Comparison of ENCODE assay signal across 14 mouse cellular contexts in the genomic region with DNA sequence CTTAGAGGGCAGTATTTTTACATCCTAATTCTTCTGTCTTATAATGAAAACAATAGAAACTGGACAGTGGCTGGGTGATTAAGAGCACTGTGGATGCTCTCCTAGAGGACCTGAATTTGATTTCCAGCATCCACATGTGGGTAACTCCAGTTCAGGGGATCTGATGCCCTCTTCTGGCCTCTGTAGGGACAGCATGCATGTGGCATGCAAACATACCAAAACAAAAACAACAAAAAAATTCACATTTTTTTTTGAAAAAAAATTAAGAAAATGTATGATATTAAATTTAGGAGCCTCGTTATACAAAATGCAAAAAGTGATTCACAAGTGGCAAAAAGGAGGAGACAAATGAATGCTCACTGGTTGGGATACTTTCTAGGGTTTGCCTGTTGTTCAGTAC. TPM values are rescaled to one million over a fixed set of nuclear protein-coding genes. Genes with fewer than 3 reads are reported as not detected.
A peak's percentile ranks its signal among the peaks of the same experiment; 100 is the strongest.
DNase-seq lines count a peak whose midpoint lies in the region; ATAC-seq and TF ChIP-seq lines count a peak whose summit lies in the region.
"Had no signal": no experiment of that assay in that cellular context is flagged by ENCODE, and none has a peak within 500 bp of the region (broad histone marks: within the 10 kb centered on the region; RNA-seq: fewer than 3 reads in every experiment).

No protein-coding gene starts in this region.

- no peaks in the 10 kb centered on the region for H3K9me3 ChIP-seq in forebrain, postnatal 0 days (ENCODE audit: low read length)
- no peaks in the 10 kb centered on the region for H3K9me3 ChIP-seq in forebrain, embryonic 15.5 days
- no peaks in the 10 kb centered on the region for H3K9me3 ChIP-seq in liver, postnatal 0 days (ENCODE audit: low read length)
- H3K9me3 ChIP-seq in liver, embryonic 11.5 days (ENCODE audit: control insufficient read depth, low read length) = no peaks in the 10 kb centered on the region
- no peaks in the 10 kb centered on the region for H3K9me3 ChIP-seq in ES-E14 (ENCODE audit: control insufficient read depth, insufficient read depth, low read depth, low read length)
- H3K9me3 ChIP-seq: heart, embryonic 13.5 days; liver, embryonic 13.5 days; midbrain, embryonic 12.5 days had no signal

- no peak for TF ChIP-seq EP300 in liver, postnatal 0 days (IDR thresholded peaks at IDR 0.05; ENCODE audit: low read depth)

- peak; percentile 46 for TF ChIP-seq CTCF in forebrain, postnatal 0 days (IDR thresholded peaks at IDR 0.05; ENCODE audit: low read depth)
- TF ChIP-seq CTCF in liver, postnatal 0 days (IDR thresholded peaks at IDR 0.05; ENCODE audit: low read depth) = peak; percentile 57

- no peak for DNase-seq in forebrain, postnatal 0 days
- DNase-seq in liver, postnatal 0 days = no peak
- no peak for DNase-seq in liver, embryonic 11.5 days (ENCODE audit: low spot score)
- DNase-seq in ES-E14 (ENCODE audit: low read depth, low spot score) = no peak
- DNase-seq in splenic B cell, adult 2 months (ENCODE audit: low read depth, low spot score) = peak; percentile 35
- DNase-seq in natural killer cell, adult 2 months (ENCODE audit: low spot score in 2 of 2) = no peak
- no peak for DNase-seq in heart, postnatal 4 days
- DNase-seq: adrenal gland, adult 2 months; cerebellum, adult 11-12 months; layer of hippocampus, postnatal 36 days; liver, embryonic 13.5 days had no signal

- no peak overlapping the region for H3K9ac ChIP-seq in forebrain, postnatal 0 days
- H3K9ac ChIP-seq in forebrain, embryonic 15.5 days (replicated peaks) = no peak overlapping the region
- no peak overlapping the region for H3K9ac ChIP-seq in liver, postnatal 0 days (replicated peaks)
- H3K9ac ChIP-seq in liver, embryonic 11.5 days (ENCODE audit: low read depth, low read length) = no peak overlapping the region
- no peak overlapping the region for H3K9ac ChIP-seq in ES-E14 (ENCODE audit: insufficient read depth, low read depth, low read length, poor library complexity, severe bottlenecking)
- H3K9ac ChIP-seq: heart, embryonic 13.5 days; liver, embryonic 13.5 days; midbrain, embryonic 12.5 days had no signal

- in situ Hi-C loops in ES-E14 (cut with MboI; ENCODE audit: low sequenced_read_pairs in 2 of 2, unreplicated experiment in 2 of 2) = no loop called here

- 32% methylated on average over 1 of the region's 1 CpGs for WGBS in forebrain, postnatal 0 days
- 41% methylated on average over 1 of the region's 1 CpGs for WGBS in forebrain, embryonic 15.5 days
- 26% methylated on average over 1 of the region's 1 CpGs for WGBS in liver, postnatal 0 days (ENCODE audit: insufficient replicate concordance)
- WGBS in liver, embryonic 11.5 days = 26% methylated on average over 1 of the region's 1 CpGs

- H3K36me3 ChIP-seq in forebrain, postnatal 0 days (ENCODE audit: insufficient read depth) = no peaks in the 10 kb centered on the region
- no peaks in the 10 kb centered on the region for H3K36me3 ChIP-seq in forebrain, embryonic 15.5 days
- H3K36me3 ChIP-seq in liver, postnatal 0 days (replicated peaks; ENCODE audit: insufficient read depth, low read length) = no peaks in the 10 kb centered on the region
- no peaks in the 10 kb centered on the region for H3K36me3 ChIP-seq in liver, embryonic 11.5 days (ENCODE audit: control insufficient read depth, insufficient read depth, low read length)
- H3K36me3 ChIP-seq in ES-E14 (ENCODE audit: control insufficient read depth, insufficient read depth, low read length, poor library complexity, severe bottlenecking) = no peaks in the 10 kb centered on the region
- no peaks in the 10 kb centered on the region for H3K36me3 ChIP-seq in splenic B cell, adult 2 months (ENCODE audit: control insufficient read depth, insufficient read depth, low read length, poor library complexity, severe bottlenecking)
- H3K36me3 ChIP-seq: heart, embryonic 13.5 days; liver, embryonic 13.5 days; midbrain, embryonic 12.5 days had no signal

- H3K4me1 ChIP-seq in forebrain, postnatal 0 days (ENCODE audit: insufficient read depth) = 0 out of 2 replicates have a peak, but pooled peaks cover 4% of the 10 kb centered on the region
- peaks cover 6% of the 10 kb centered on the region; the same call in 1 of the 2 replicates for H3K4me1 ChIP-seq in forebrain, embryonic 15.5 days
- H3K4me1 ChIP-seq in liver, postnatal 0 days (ENCODE audit: insufficient read depth) = no peaks in the 10 kb centered on the region
- H3K4me1 ChIP-seq in liver, embryonic 11.5 days (replicated peaks; ENCODE audit: control insufficient read depth, insufficient read depth, low read length) = no peaks in the 10 kb centered on the region
- peaks cover 0 to 5% of the 10 kb centered on the region in 2 experiments; a peak in 1 of 4 replicates for H3K4me1 ChIP-seq in ES-E14 (ENCODE audit: control insufficient read depth in 2 of 2, insufficient read depth in 2 of 2, low read length in 2 of 2, poor library complexity in 1 of 2)
- H3K4me1 ChIP-seq: liver, embryonic 13.5 days had no signal

- ATAC-seq in forebrain, postnatal 0 days = no peak
- ATAC-seq in forebrain, embryonic 15.5 days (replicated peaks) = no peak
- ATAC-seq in liver, postnatal 0 days = no peak
- ATAC-seq in liver, embryonic 11.5 days (replicated peaks; ENCODE audit: low FRiP score) = no peak

- H3K27me3 ChIP-seq in forebrain, postnatal 0 days (ENCODE audit: insufficient read depth, low read length) = peaks cover 4% of the 10 kb centered on the region
- 0 out of 2 replicates have a peak, but pooled peaks cover 3% of the 10 kb centered on the region for H3K27me3 ChIP-seq in forebrain, embryonic 15.5 days
- no peaks in the 10 kb centered on the region for H3K27me3 ChIP-seq in liver, postnatal 0 days (ENCODE audit: insufficient read depth, low read length)
- peaks cover 6% of the 10 kb centered on the region; the same call in 1 of the 2 replicates for H3K27me3 ChIP-seq in liver, embryonic 11.5 days (replicated peaks; ENCODE audit: control insufficient read depth, insufficient read depth, low read length)
- H3K27me3 ChIP-seq in splenic B cell, adult 2 months (ENCODE audit: control insufficient read depth, insufficient read depth, low read length, poor library complexity, severe bottlenecking) = no peaks in the 10 kb centered on the region; the same call in 1 of the 2 replicates

- no peak overlapping the region for H3K4me2 ChIP-seq in forebrain, postnatal 0 days (ENCODE audit: low read depth)
- no peak overlapping the region for H3K4me2 ChIP-seq in forebrain, embryonic 15.5 days (replicated peaks)
- H3K4me2 ChIP-seq in liver, postnatal 0 days (ENCODE audit: low read depth, low read length) = no peak overlapping the region
- no peak overlapping the region for H3K4me2 ChIP-seq in liver, embryonic 11.5 days
- H3K4me2 ChIP-seq: heart, embryonic 13.5 days; liver, embryonic 13.5 days; midbrain, embryonic 12.5 days had no signal

- H3K4me3 ChIP-seq in forebrain, postnatal 0 days (ENCODE audit: low read depth, low read length) = no peak overlapping the region
- H3K4me3 ChIP-seq in forebrain, embryonic 15.5 days = no peak overlapping the region
- no peak overlapping the region for H3K4me3 ChIP-seq in liver, postnatal 0 days (ENCODE audit: low read depth, low read length)
- H3K4me3 ChIP-seq in liver, embryonic 11.5 days (ENCODE audit: low read depth, low read length) = no peak overlapping the region
- no peak overlapping the region for H3K4me3 ChIP-seq in ES-E14 (ENCODE audit: insufficient read depth in 1 of 2, low read depth in 1 of 2, low read length in 2 of 2, poor library complexity in 1 of 2, severe bottlenecking in 1 of 2)
- H3K4me3 ChIP-seq: heart, embryonic 13.5 days; liver, embryonic 13.5 days; midbrain, embryonic 12.5 days had no signal

- no peak overlapping the region for H3K27ac ChIP-seq in forebrain, postnatal 0 days (ENCODE audit: low read depth, low read length)
- no peak overlapping the region for H3K27ac ChIP-seq in forebrain, embryonic 15.5 days (replicated peaks)
- H3K27ac ChIP-seq in liver, postnatal 0 days (ENCODE audit: low read depth) = no peak overlapping the region
- H3K27ac ChIP-seq in liver, embryonic 11.5 days (ENCODE audit: low read depth, low read length) = no peak overlapping the region
- no peak overlapping the region for H3K27ac ChIP-seq in ES-E14 (ENCODE audit: insufficient read depth, low read depth, low read length, poor library complexity, severe bottlenecking)
- H3K27ac ChIP-seq: heart, embryonic 13.5 days; liver, embryonic 13.5 days; midbrain, embryonic 12.5 days had no signal

TF ChIP-seq in ES-E14, 5 proteins besides CTCF, POLR2A, EP300 and RAD21 (continues in another document):
- TF ChIP-seq HCFC1 (IDR thresholded peaks at IDR 0.05; ENCODE audit: borderline replicate concordance, insufficient read depth, low read length) (no peak), ZNF384 (IDR thresholded peaks at IDR 0.05; ENCODE audit: low read depth, low read length) (no peak), MAFK (IDR thresholded peaks at IDR 0.05; ENCODE audit: insufficient read depth, low read depth, low read length) (no peak)

RNA-seq across cellular contexts. Expression of gene Mfsd6l, which starts 3.6 kb away (rescaled TPM):
- total RNA-seq in forebrain, postnatal 0 days (2014; rRNA removed) = 0.15 and 0.24 TPM in 2 replicates
- 0.15 and 0.25 TPM in 2 replicates for polyA plus RNA-seq in forebrain, postnatal 0 days (2015; fragmentation: Nextera tagmentation; extraction: Ambion mirVana)
- polyA plus RNA-seq in forebrain, embryonic 15.5 days (2015; fragmentation: Nextera tagmentation; extraction: Ambion mirVana) = not detected in 2 replicates
- polyA plus RNA-seq in liver, postnatal 0 days (2015; fragmentation: Nextera tagmentation; extraction: Ambion mirVana) = 0.12 TPM in 1 of 2 replicates, not detected in the other
- polyA plus RNA-seq in liver, embryonic 11.5 days (2014; fragmentation: Nextera tagmentation; extraction: Ambion mirVana) = not detected in 2 replicates
- 0.49 and 0.79 TPM in 2 replicates for total RNA-seq in ES-E14 (2012; rRNA removed)
- under 1 TPM; 0.36 to 0.60 TPM for total RNA-seq in heart, postnatal 4 days (2021)
- total RNA-seq: layer of hippocampus, postnatal 36 days had no signal
- polyA plus RNA-seq: heart, embryonic 13.5 days; liver, embryonic 13.5 days; midbrain, embryonic 12.5 days had no signal

RNA-seq across cellular contexts. Expression of gene Ccdc42, which starts 27.3 kb away (rescaled TPM):
- 0.46 and 1.3 TPM in 2 replicates for total RNA-seq in forebrain, postnatal 0 days (2014; rRNA removed)
- 0.43 and 0.85 TPM in 2 replicates for polyA plus RNA-seq in forebrain, postnatal 0 days (2015; fragmentation: Nextera tagmentation; extraction: Ambion mirVana)
- polyA plus RNA-seq in forebrain, embryonic 15.5 days (2015; fragmentation: Nextera tagmentation; extraction: Ambion mirVana) = 0.18 and 0.45 TPM in 2 replicates
- polyA plus RNA-seq in liver, postnatal 0 days (2015; fragmentation: Nextera tagmentation; extraction: Ambion mirVana) = not detected in 2 replicates
- 0.26 and 0.56 TPM in 2 replicates for polyA plus RNA-seq in liver, embryonic 11.5 days (2014; fragmentation: Nextera tagmentation; extraction: Ambion mirVana)
- total RNA-seq in ES-E14 (2012; rRNA removed) = not detected in 2 replicates
- under 1 TPM in 1 of 2 experiments, not detected in 1; 0.25 TPM for total RNA-seq in heart, postnatal 4 days (2021)
- total RNA-seq: adrenal gland, adult 2 months had no signal
- polyA plus RNA-seq: adrenal gland, adult 2 months had no signal

RNA-seq across cellular contexts. Expression of gene Pik3r6, which starts 56.7 kb away (rescaled TPM):
- total RNA-seq in forebrain, postnatal 0 days (2014; rRNA removed) = 1.5 and 2.0 TPM in 2 replicates
- 0.92 and 1.8 TPM in 2 replicates for polyA plus RNA-seq in forebrain, postnatal 0 days (2015; fragmentation: Nextera tagmentation; extraction: Ambion mirVana)
- 1.4 and 2.3 TPM in 2 replicates for polyA plus RNA-seq in forebrain, embryonic 15.5 days (2015; fragmentation: Nextera tagmentation; extraction: Ambion mirVana)
- polyA plus RNA-seq in liver, postnatal 0 days (2015; fragmentation: Nextera tagmentation; extraction: Ambion mirVana) = 2.4 and 2.5 TPM in 2 replicates
- polyA plus RNA-seq in liver, embryonic 11.5 days (2014; fragmentation: Nextera tagmentation; extraction: Ambion mirVana) = 1.8 and 1.9 TPM in 2 replicates
- 0.40 TPM in 1 of 2 replicates, not detected in the other for total RNA-seq in ES-E14 (2012; rRNA removed)
- 1 to 10 TPM; 5.0 to 6.1 TPM for total RNA-seq in heart, postnatal 4 days (2021)
